8 mouse cellular contexts compared by ENCODE assay signal in genomic region chr13:55569726-55570285, GRCm38 (mm10). TPM values are rescaled to one million over a fixed set of nuclear protein-coding genes. Genes with fewer than 3 reads are reported as not detected.
DNase-seq lines count a peak whose midpoint lies in the region; ATAC-seq and TF ChIP-seq lines count a peak whose summit lies in the region.

No protein-coding gene starts in this region.

- peak overlapping the region; percentile 96 for H3K9ac ChIP-seq in kidney, postnatal 0 days (ENCODE audit: low read depth, low read length)
- peak overlapping the region; percentile 96 for H3K9ac ChIP-seq in midbrain, embryonic 11.5 days (ENCODE audit: low read length)

- peak overlapping the region; percentile 94 for H3K4me3 ChIP-seq in testis, adult 2 months (ENCODE audit: control insufficient read depth, low read depth, low read length)
- H3K4me3 ChIP-seq in kidney, postnatal 0 days (replicated peaks; ENCODE audit: low read depth, low read length), result peak overlapping the region; percentile 96
- H3K4me3 ChIP-seq in midbrain, embryonic 11.5 days (ENCODE audit: low read depth, low read length), result peak overlapping the region; percentile 95

- peaks cover 8% of the 10 kb centered on the region for H3K4me1 ChIP-seq in testis, adult 2 months (ENCODE audit: control insufficient read depth, insufficient read depth, low read length)
- peaks cover 12% of the 10 kb centered on the region for H3K4me1 ChIP-seq in kidney, postnatal 0 days (replicated peaks; ENCODE audit: insufficient read depth, low read length)
- H3K4me1 ChIP-seq in midbrain, embryonic 11.5 days (ENCODE audit: control insufficient read depth, insufficient read depth, low read length), result peaks cover 11% of the 10 kb centered on the region

- DNase-seq in testis, postnatal 14 days (ENCODE audit: low spot score), result no peak
- peak; percentile 52 for DNase-seq in cerebellum, adult 9-11 months
- peak; percentile 26 to 44 for DNase-seq in frontal cortex, postnatal 10 days (ENCODE audit: low spot score in 2 of 2)
- peak; percentile 54 for DNase-seq in kidney, postnatal 0 days (ENCODE audit: low spot score)
- peak; percentile 92 for DNase-seq in midbrain, embryonic 11.5 days (ENCODE audit: low spot score, missing footprints)
- DNase-seq in thymus, postnatal 25 days, result peak; percentile 44
- no peak for DNase-seq in urinary bladder, postnatal 10 days (ENCODE audit: low spot score)

- peak overlapping the region; percentile 90 for H3K4me2 ChIP-seq in kidney, postnatal 0 days (ENCODE audit: low read length)
- H3K4me2 ChIP-seq in midbrain, embryonic 11.5 days, result peak overlapping the region; percentile 97

- no peaks in the 10 kb centered on the region for H3K27me3 ChIP-seq in testis, adult 2 months (ENCODE audit: control insufficient read depth, insufficient read depth, low read length)
- no peaks in the 10 kb centered on the region for H3K27me3 ChIP-seq in kidney, postnatal 0 days (ENCODE audit: insufficient read depth, low read length)
- H3K27me3 ChIP-seq in midbrain, embryonic 11.5 days (ENCODE audit: control insufficient read depth, insufficient read depth, low read length), result no peaks in the 10 kb centered on the region

- 2% methylated on average over 16 of the region's 16 CpGs for WGBS in kidney, postnatal 0 days
- 3% methylated on average over 16 of the region's 16 CpGs for WGBS in midbrain, embryonic 11.5 days

- no peak for TF ChIP-seq POLR2A in testis, adult 2 months (IDR thresholded peaks at IDR 0.05; ENCODE audit: control insufficient read depth, low read depth, low read length)

- TF ChIP-seq CTCF in testis, adult 2 months (IDR thresholded peaks at IDR 0.05; ENCODE audit: control insufficient read depth, insufficient read depth, insufficient replicate concordance, low read depth, low read length), result no peak
- TF ChIP-seq CTCF in kidney, postnatal 0 days (IDR thresholded peaks at IDR 0.05; ENCODE audit: low read depth), result no peak

- ATAC-seq in kidney, postnatal 0 days (replicated peaks; ENCODE audit: low FRiP score, low read depth), result no peak
- ATAC-seq in midbrain, embryonic 11.5 days (ENCODE audit: low FRiP score), result peak; percentile 25; the same call in 1 of the 2 replicates

- no peaks in the 10 kb centered on the region for H3K9me3 ChIP-seq in kidney, postnatal 0 days (replicated peaks; ENCODE audit: low read length)
- H3K9me3 ChIP-seq in midbrain, embryonic 11.5 days (ENCODE audit: control insufficient read depth, low read length), result no peaks in the 10 kb centered on the region

- no peaks in the 10 kb centered on the region for H3K36me3 ChIP-seq in testis, adult 2 months (ENCODE audit: control insufficient read depth, insufficient read depth, low read length)
- no peaks in the 10 kb centered on the region for H3K36me3 ChIP-seq in kidney, postnatal 0 days (ENCODE audit: insufficient read depth, low read length)
- H3K36me3 ChIP-seq in midbrain, embryonic 11.5 days (ENCODE audit: control insufficient read depth, insufficient read depth, low read length), result no peaks in the 10 kb centered on the region

- H3K27ac ChIP-seq in testis, adult 2 months (ENCODE audit: control insufficient read depth, insufficient read depth, low read depth, low read length), result no peak overlapping the region
- peak overlapping the region; percentile 91 for H3K27ac ChIP-seq in kidney, postnatal 0 days
- H3K27ac ChIP-seq in midbrain, embryonic 11.5 days (ENCODE audit: low read depth, low read length), result 0 out of 2 replicates have a peak overlapping the region, but pooled peaks have one; percentile 57

RNA-seq across cellular contexts. Expression of gene Fam193b, which starts 1.1 kb away (rescaled TPM):
- polyA plus RNA-seq in testis, adult 2 months (2012; rRNA removed), result 28.5 and 28.8 TPM in 2 replicates
- 23.9 and 24.9 TPM in 2 replicates for polyA plus RNA-seq in kidney, postnatal 0 days (2015; fragmentation: Nextera tagmentation; extraction: Ambion mirVana)
- polyA plus RNA-seq in midbrain, embryonic 11.5 days (2014; fragmentation: Nextera tagmentation; extraction: Ambion mirVana), result 39.9 and 40.8 TPM in 2 replicates

RNA-seq across cellular contexts. Expression of gene Tmed9, which starts 3.7 kb away (rescaled TPM):
- 35.4 and 36.5 TPM in 2 replicates for polyA plus RNA-seq in testis, adult 2 months (2012; rRNA removed)
- 136 and 160 TPM in 2 replicates for polyA plus RNA-seq in kidney, postnatal 0 days (2015; fragmentation: Nextera tagmentation; extraction: Ambion mirVana)
- 50.0 and 50.8 TPM in 2 replicates for polyA plus RNA-seq in midbrain, embryonic 11.5 days (2014; fragmentation: Nextera tagmentation; extraction: Ambion mirVana)

RNA-seq across cellular contexts. Expression of gene B4galt7, which starts 29.9 kb away (rescaled TPM):
- polyA plus RNA-seq in testis, adult 2 months (2012; rRNA removed), result 13.0 and 15.6 TPM in 2 replicates
- 20.1 and 22.8 TPM in 2 replicates for polyA plus RNA-seq in kidney, postnatal 0 days (2015; fragmentation: Nextera tagmentation; extraction: Ambion mirVana)
- 16.0 and 21.4 TPM in 2 replicates for polyA plus RNA-seq in midbrain, embryonic 11.5 days (2014; fragmentation: Nextera tagmentation; extraction: Ambion mirVana)

RNA-seq across cellular contexts. Expression of gene Ddx41, which starts 33.3 kb away (rescaled TPM):
- 52.0 and 58.5 TPM in 2 replicates for polyA plus RNA-seq in testis, adult 2 months (2012; rRNA removed)
- 60.1 and 60.3 TPM in 2 replicates for polyA plus RNA-seq in kidney, postnatal 0 days (2015; fragmentation: Nextera tagmentation; extraction: Ambion mirVana)
- 66.7 and 73.8 TPM in 2 replicates for polyA plus RNA-seq in midbrain, embryonic 11.5 days (2014; fragmentation: Nextera tagmentation; extraction: Ambion mirVana)

RNA-seq across cellular contexts. Expression of gene Dok3, which starts 40.7 kb away (rescaled TPM):
- 2.3 TPM in 2 replicates for polyA plus RNA-seq in testis, adult 2 months (2012; rRNA removed)
- 1.7 and 1.8 TPM in 2 replicates for polyA plus RNA-seq in kidney, postnatal 0 days (2015; fragmentation: Nextera tagmentation; extraction: Ambion mirVana)
- polyA plus RNA-seq in midbrain, embryonic 11.5 days (2014; fragmentation: Nextera tagmentation; extraction: Ambion mirVana), result 1.9 TPM in 2 replicates

Comparison
In these comparisons a context has a peak if more than half of its experiments do, and no peak if none do; other contexts are left out.
1. DNase-seq: peak in cerebellum, adult 9-11 months (single experiment), frontal cortex, postnatal 10 days (2 of 2), kidney, postnatal 0 days (single experiment), midbrain, embryonic 11.5 days (single experiment) and thymus, postnatal 25 days (single experiment); none in testis, postnatal 14 days (single experiment) and urinary bladder, postnatal 10 days (single experiment).
2. Peak in every context shown above with its lines, with median percentiles within 50 percentile points of each other: H3K4me3 ChIP-seq.